22 mouse cellular contexts compared by ENCODE assay signal in genomic region chr6:108686930-108687329, GRCm38 (mm10). TPM values are rescaled to one million over a fixed set of nuclear protein-coding genes. Genes with fewer than 3 reads are reported as not detected.
DNase-seq lines count a peak whose midpoint lies in the region; TF ChIP-seq lines count a peak whose summit lies in the region.
"Had no signal": no experiment of that assay in that cellular context is flagged by ENCODE, and none has a peak within 500 bp of the region (broad histone marks: within the 10 kb centered on the region; RNA-seq: fewer than 3 reads in every experiment).

No protein-coding gene starts in this region.

- no peaks in the 10 kb centered on the region for H3K27me3 ChIP-seq in testis, adult 2 months (ENCODE audit: control insufficient read depth, insufficient read depth, low read length)
- H3K27me3 ChIP-seq: CH12.LX; embryonic facial prominence, embryonic 12.5 days; forebrain, embryonic 13.5 days; forebrain, embryonic 15.5 days had no signal

- TF ChIP-seq CTCF in testis, adult 2 months (IDR thresholded peaks at IDR 0.05; ENCODE audit: control insufficient read depth, insufficient read depth, insufficient replicate concordance, low read depth, low read length) = no peak

- peak overlapping the region; percentile 28 for H3K4me3 ChIP-seq in testis, adult 2 months (ENCODE audit: control insufficient read depth, low read depth, low read length)
- H3K4me3 ChIP-seq: embryonic facial prominence, embryonic 10.5 days; embryonic facial prominence, embryonic 12.5 days; forebrain, embryonic 13.5 days; forebrain, embryonic 15.5 days had no signal

- no peak overlapping the region for H3K27ac ChIP-seq in testis, adult 2 months (ENCODE audit: control insufficient read depth, insufficient read depth, low read depth, low read length)
- H3K27ac ChIP-seq: embryonic facial prominence, embryonic 10.5 days; embryonic facial prominence, embryonic 12.5 days; forebrain, embryonic 13.5 days; forebrain, embryonic 15.5 days had no signal

- DNase-seq in testis, postnatal 14 days (ENCODE audit: low spot score) = no peak
- DNase-seq in ES-CJ7 (ENCODE audit: low read depth, low spot score) (peak; percentile 72), ZHBTc4 (ENCODE audit: low read depth, low spot score) (peak; percentile 63)
- no peak for DNase-seq in kidney, adult 8-10 months
- no peak for DNase-seq in cerebellum, postnatal 14 days
- no peak for DNase-seq in lung, postnatal 4 days
- DNase-seq: adrenal gland, adult 2 months; adrenal gland, postnatal 10 days; adrenal gland, postnatal 25 days; B cell, adult 2 months; cerebellum, adult 11 months; cerebellum, adult 18-20 months; cerebellum, adult 8-10 months; cerebellum, adult 9-11 months; cerebellum, postnatal 25 days; forebrain, postnatal 0 days had no signal

- no peak for TF ChIP-seq POLR2A in testis, adult 2 months (IDR thresholded peaks at IDR 0.05; ENCODE audit: control insufficient read depth, low read depth, low read length)

- H3K36me3 ChIP-seq in testis, adult 2 months (ENCODE audit: control insufficient read depth, insufficient read depth, low read length) = no peaks in the 10 kb centered on the region
- H3K36me3 ChIP-seq: embryonic facial prominence, embryonic 10.5 days; embryonic facial prominence, embryonic 12.5 days; forebrain, embryonic 15.5 days had no signal

- H3K4me1 ChIP-seq in testis, adult 2 months (ENCODE audit: control insufficient read depth, insufficient read depth, low read length) = no peaks in the 10 kb centered on the region
- H3K4me1 ChIP-seq: embryonic facial prominence, embryonic 10.5 days; embryonic facial prominence, embryonic 12.5 days; forebrain, embryonic 13.5 days; forebrain, embryonic 15.5 days had no signal

RNA-seq across cellular contexts. Expression of gene Bhlhe40, which starts 26.5 kb away (rescaled TPM):
- polyA plus RNA-seq in testis, adult 2 months (2012; rRNA removed) = 1.8 and 2.2 TPM in 2 replicates

Comparison
In these comparisons a context has a peak if more than half of its experiments do, and no peak if none do; other contexts are left out.
1. DNase-seq: peak in ES-CJ7 (single experiment) and ZHBTc4 (single experiment); none in testis, postnatal 14 days (single experiment), kidney, adult 8-10 months (0 of 2), cerebellum, postnatal 14 days (0 of 2) and lung, postnatal 4 days (0 of 2).